Mouse (Mus musculus): ENCODE results near the gene Abhd16a. TPM values are rescaled to one million over a fixed set of nuclear protein-coding genes. Genes with fewer than 3 reads are reported as not detected.

Abhd16a gene
- 100 to 1,000 TPM; 115 to 120 TPM for total RNA-seq (2021)
- long read RNA-seq, experiment 1, transcript Abhd16a-201 (20 exons, 1,945 nt): major isoform, 128 of 194 reads
- long read RNA-seq, experiment 1, partial matches to known transcripts: 35 of 194 reads
- long read RNA-seq, experiment 1, other reads (novel, unspliced or antisense): 31 of 194 reads
- long read RNA-seq, experiment 2, transcript Abhd16a-201 (20 exons, 1,945 nt): major isoform, 78 of 119 reads
- long read RNA-seq, experiment 2, partial matches to known transcripts: 25 of 119 reads
- long read RNA-seq, experiment 2, other reads (novel, unspliced or antisense): 16 of 119 reads

DNA sequence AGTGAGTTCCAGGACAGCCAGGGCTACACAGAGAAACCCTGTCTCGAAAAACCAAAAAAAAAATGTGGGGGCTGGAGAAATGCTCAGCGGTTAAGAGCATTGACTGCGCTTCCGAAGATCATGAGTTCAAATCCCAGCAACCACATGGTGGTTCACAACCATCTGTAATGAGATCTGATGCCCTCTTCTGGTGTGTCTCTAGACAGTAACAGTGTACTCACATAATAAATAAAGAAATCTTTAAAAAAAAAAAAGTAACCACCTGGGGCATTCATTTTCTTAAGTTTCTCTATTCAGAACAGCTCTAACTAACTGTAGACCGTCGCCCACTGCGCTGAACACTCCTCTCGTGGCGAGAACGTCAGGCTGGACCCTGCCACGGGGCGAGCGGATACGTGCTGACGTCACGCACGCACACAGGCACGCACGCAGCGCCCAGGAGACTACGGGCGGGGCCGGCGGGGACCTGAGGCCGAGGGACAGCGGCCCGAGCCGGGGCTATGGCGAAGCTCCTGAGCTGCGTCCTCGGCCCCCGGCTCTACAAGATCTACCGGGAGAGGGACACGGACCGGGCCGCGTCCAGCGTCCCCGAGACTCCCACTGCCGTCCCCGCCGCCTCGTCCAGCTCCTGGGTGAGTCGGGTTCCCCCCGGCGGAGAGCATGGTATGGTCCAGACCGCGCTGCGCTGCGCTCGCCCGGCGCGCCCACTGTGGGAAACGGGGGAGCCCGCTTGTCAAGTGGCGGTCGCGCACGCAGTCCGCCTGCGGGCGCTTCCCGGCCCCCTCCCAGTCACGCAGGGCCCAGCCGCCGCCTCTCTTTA is at the start of gene Abhd16a:
Abhd16a (plus strand) TSS at position 439 of the 820 bp plus-strand sequence.
- peak; percentile 92 to 96 for DNase-seq (ENCODE audit: low spot score in 2 of 2)

- no peak for DNase-seq (ENCODE audit: low spot score in 2 of 2)
These were observed 45.3 kb upstream of the Abhd16a start for GRCm38 (mm10) chr17:35043794-35044193.

DNA sequence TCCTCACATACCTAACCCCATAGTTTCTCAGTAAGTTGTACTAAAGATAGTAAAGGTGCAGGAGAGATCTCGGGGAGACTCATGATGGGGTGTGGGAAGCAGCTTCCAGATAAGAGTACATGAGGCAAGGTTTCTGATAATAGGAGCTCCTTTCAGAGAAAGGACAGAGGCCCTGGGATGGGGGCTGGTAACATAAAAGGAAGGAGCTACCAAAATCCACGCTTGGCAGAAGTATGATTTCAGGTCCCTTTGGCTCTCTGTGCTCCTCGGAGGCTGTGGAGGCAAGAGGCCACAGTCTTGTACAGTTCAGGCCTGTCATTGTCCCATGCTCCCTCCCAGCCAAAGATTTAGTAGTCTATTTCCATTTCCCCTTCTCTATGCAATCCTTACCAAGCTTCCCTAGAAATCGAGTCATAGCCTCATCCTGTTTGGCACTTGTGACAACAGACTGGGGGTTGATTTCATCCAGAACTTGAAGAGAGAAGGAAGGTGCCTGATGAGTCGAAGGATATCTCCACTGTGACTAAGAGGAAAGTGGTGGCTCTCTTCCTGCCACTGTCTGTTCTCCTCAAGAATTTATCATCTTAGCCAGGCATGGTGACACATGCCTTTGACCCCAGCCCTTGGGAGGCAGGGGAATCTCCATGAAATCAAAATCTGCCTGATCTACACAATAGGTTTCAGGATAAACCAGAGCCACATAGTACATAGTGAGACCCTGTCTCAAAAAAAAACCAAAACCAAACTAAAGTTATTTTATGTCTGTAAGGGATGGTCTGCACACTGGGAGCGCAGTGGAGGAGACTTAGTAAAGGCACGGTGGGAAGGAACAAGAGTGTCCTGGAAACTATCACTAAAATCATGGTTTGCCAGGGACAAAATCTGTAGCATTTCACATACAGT is 43.9 kb upstream of the Abhd16a start:
- DNase-seq (ENCODE audit: low spot score in 2 of 2): no peak

DNA sequence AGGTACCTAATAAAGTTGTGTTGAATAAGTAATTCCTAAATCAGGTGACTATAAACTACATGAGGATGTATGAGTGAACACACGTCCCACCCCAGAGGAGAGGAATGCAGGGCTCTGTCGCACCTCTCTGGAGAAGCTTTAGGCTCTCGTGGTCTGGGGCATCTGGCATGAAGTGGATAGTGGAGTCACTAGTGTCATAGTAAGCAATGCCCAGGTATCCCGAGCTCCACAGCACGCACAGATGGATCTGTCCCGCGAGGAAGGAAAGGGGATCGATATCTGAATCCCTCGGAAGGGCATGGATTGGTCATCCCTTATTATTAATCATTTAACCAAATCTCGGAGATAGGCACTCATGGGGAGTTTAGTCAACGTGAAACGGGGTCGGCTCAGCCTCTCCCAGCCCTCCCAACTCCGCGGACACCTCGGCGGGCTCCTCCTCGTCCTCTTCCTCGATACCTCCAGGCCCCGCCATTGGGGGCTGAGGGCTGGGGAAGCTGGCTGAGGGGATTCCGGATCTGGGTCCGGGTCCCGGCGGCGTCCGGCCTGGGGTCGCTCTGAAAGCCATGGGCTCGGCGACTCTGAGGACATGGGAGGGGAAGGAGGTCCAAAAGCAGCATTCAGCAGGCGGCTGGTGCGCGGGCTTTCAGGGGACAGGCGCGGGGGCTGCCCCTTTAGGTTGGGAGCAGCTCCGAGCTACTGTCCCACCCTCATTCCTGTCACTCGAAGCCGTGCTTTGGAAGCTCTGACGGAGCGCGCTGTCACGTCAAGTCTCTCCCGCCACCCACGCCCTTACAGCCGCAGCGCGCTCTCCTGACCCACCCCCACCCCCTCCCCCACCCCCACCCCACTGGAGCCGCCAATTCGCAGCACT is 43.0 kb upstream of the Abhd16a start:
- DNase-seq (ENCODE audit: low spot score in 2 of 2): no peak

DNA sequence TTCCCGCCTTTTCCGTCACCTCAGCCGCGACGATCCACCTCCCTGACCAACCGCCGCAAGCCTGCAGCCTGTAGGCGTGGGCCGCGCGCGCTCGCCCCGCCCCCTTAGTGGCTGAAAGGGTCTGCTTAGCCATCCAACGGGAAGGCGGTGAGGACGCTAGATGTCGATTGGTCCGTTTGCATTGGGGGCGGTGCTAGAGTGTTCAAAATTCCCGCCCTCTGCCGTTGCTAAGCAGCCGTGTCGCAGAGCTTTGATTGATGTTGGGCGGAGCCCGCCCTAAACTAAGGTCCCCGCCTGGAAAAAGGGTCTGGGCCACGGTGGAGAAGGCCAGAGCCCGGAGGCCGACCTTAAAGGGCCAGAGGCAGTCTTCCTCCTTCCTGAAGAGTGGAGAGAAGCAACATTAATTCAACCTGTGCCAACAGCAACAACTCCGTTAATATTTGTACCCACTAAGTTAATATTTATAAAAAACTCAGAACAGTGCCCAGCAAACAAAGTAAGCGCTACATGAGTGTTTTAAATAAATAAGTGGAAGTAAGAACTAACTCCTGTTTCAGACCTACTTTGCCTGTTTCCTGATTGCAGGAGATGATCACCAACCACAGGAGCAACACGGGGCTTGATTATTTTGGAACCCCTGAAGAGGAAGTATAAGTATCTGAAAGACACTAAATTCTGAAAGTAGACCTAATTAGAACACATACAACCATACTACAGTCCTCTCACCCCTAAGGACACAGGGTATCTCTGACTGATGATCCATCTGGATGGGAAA is 42.2 kb upstream of the Abhd16a start, which contains the start of gene Msh5:
Msh5 (minus strand) TSS at position 65 of the 775 bp plus-strand sequence.
- peak; percentile 86 to 89 for DNase-seq (ENCODE audit: low spot score in 2 of 2)

GRCm38 (mm10) chr17:35047688-35048087 is 41.4 kb upstream of the Abhd16a start:
- DNase-seq (ENCODE audit: low spot score in 2 of 2): no peak

DNA sequence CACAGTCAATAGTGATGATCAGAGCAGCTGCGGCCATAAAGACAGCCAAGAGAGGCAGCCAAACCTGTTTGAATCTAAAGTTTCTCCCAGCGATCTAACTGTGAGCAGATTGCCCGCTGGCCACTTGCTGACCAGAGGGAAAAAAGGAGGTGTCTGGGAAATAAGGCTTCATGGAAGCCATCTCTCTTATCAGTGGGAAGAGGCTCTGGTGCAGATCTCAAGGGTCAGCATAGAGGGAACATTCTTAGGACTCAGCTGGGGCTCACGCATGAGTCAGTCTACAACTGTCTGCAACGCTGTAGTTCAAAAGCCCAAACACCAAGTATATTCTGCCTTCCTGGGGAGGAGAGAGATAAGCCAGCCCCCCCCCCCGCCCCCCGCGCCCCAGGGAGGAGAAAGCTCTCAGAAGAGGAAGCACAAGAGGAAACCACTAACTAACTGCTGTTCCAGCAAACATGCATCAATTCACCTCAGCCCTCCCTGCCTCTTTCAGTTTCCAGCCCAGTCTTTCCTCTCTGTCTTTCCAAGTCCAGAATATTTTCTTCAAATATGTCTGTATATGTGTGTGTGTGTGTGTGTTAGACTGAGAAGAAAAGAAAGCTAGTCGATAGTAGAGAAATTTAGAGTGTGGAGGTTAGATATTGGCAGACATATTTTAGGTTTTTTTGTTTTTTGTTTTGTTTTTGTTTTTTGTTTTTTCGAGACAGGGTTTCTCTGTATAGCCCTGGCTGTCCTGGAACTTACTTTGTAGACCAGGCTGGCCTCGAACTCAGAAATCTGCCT is 40.7 kb upstream of the Abhd16a start:
- no peak for DNase-seq (ENCODE audit: low spot score in 2 of 2)

DNA sequence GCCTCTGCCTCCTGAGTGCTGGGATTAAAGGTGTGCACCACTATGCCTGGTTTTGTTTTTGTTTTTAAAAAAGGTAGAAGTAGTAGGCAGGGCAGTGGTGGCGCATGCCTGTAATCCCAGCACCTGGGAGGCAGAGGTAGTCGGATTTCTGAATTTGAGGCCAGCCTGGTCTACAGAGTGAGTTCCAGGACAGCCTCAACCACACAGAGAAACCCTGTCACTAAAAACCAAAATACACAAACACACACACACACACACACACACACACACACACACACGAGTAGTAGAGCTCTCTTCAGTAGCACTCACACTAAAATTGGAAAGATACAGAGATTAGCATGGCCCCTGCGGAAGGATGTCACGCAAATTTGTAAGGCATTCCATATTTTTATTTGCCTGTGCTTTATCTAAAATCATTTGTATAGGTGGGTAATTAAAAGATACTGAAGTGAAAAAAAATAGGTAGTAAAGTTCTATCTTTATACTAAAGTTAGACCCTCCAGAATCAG is 40.1 kb upstream of the Abhd16a start:
- DNase-seq (ENCODE audit: low spot score in 2 of 2): no peak

DNA sequence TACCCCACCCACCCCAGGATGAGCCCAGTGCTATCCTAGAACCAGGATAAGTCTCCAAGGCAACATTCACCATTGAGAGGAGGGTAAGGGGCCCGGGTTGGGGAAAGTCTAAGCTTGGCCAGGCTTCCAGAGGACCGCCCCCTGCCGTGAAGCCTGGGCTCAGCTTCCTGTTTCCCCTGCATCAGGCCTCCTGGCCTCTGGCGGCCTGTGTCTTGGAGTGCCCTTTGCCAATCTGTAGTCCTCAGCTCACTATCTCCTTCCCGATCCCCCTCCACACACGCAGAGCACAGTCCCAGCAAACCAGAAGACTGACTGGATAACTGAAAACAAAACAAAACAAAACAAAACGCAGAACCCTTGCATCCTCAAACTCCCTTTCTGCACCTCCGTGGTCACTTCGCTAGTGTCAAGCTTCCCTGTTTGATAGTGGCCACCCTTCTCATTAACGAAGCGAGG is 39.5 kb upstream of the Abhd16a start, which contains the start of gene Clic1:
Clic1 (plus strand) TSS at position 406 of the 456 bp plus-strand sequence.
- DNase-seq (ENCODE audit: low spot score in 2 of 2): no peak

DNA sequence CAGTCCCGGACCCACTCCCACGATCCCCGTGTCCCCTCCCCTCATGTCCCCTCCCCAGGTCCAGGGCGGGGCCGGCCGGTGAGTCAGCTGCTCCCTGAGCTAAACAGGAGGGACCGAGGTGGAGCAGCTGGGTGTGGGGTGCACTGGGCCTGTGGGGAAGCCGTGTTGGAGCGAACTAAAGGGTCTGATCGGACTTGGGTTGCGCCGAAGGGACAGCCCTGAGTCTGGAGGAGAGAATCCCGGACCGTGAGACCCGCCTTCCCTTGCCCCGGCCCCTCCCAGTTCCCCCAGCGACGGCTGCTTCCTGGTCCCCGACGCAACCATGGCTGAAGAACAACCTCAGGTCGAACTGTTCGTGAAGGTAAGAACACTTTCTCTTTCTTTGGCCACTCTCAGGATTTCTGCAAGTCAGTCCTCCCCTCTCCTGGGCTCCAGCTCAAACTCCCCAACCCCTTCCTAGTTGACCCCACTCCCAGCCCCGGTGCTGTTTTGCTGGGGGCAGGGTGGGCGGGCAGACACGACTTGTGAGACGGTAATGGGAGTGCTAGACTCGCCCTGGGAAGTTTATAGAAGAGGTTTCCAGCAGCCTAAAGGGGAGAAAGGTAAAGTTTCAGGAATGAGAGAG is 38.8 kb upstream of the Abhd16a start:
- DNase-seq (ENCODE audit: low spot score in 2 of 2): no peak

DNA sequence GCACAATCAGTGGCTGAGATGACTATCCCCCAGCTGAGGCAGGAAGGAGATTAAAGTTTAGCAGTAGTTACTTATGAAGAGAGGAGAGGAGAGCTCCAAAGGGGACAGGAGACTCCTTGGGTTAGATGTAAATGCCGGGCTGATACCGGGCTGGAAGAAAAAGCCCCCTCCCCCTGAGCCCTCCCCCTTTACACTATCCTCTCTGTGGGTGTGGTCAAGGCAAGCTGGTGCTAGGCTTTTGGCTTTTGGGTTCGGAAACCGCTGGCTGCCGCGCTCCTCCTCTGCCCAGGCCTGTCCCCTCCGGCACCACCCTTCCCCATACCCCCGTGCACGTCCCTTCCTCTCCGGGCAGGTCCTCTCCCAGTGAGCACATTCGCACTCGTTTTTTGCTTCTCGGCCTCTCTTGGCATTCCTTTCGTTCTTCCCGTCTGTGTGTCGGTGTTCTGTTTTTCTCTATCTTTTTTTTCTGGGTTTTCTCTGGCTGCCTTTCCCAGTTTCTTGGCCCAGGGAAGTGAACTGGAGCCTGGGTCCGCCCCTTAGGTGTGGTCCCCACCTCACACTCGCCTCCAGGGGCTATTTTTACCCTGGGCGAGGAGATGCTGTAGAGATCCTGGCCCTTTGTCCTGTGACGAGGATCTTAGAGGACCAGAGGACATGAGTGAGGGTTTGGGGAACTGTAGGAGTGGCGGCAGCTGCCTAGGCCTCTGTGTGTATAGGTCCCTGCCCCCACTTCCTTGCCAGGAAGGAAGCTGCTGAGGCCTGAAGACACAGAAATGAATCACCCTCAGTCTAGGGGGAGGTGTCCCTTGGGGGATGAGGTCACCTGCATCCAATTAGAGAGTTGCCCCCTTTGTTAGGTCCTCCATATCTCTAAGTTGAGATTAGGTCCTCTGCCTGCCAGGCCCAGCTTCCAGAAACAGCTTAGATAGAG is 37.6 kb upstream of the Abhd16a start:
- no peak for DNase-seq (ENCODE audit: low spot score in 2 of 2)

- DNase-seq (ENCODE audit: low spot score in 2 of 2): no peak
These were observed 36.7 kb upstream of the Abhd16a start for GRCm38 (mm10) chr17:35052271-35052798.

- no peak for DNase-seq (ENCODE audit: low spot score in 2 of 2)
These were observed 33.2 kb upstream of the Abhd16a start for GRCm38 (mm10) chr17:35055691-35056495.

DNA sequence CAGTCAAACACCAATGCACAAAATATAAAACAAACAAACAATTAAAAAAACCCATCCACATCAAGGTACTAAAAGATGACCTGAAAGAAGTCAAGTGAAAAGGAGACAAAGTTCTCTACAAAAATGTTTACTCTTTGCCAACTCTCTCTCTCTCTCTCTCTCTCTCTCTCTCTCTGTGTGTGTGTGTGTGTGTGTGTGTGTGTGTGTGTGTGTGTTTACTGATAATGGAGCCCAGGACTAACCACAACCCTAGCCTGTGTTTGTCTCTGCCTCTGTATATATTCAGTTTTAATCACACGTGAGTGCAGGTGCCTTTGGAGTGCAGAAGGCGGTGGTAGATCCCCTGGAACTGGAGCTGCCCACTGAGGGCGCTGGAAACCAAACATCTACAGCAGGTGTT is 32.0 kb upstream of the Abhd16a start:
- DNase-seq (ENCODE audit: low spot score in 2 of 2): no peak

- DNase-seq (ENCODE audit: low spot score in 2 of 2): no peak
These were observed 30.7 kb upstream of the Abhd16a start for GRCm38 (mm10) chr17:35058316-35058715.

Measured in left cerebral cortex, adult 18-20 months (tissue).